Mouse (Mus musculus): ENCODE measurements around the gene Srms. TPM values are rescaled to one million over a fixed set of nuclear protein-coding genes. Genes with fewer than 3 reads are reported as not detected.

Srms gene
- 1 to 10 TPM in 1 of 2 experiments, under 1 TPM in 1; 0.61 to 1.1 TPM for polyA plus RNA-seq (2017; shearing (Covaris generic))

GRCm38 (mm10) chr2:181213021-181213445, at the start of gene Srms:
Srms (minus strand) TSS chr2:181213185.

GRCm38 (mm10) chr2:181241602-181242313, 28.8 kb upstream of the Srms start, which contains the start of gene Helz2:
Helz2 (minus strand) TSS chr2:181242027.

GRCm38 (mm10) chr2:181219538-181220216, 6.7 kb upstream of the Srms start, which contains the start of gene Fndc11:
Fndc11 (plus strand) TSS chr2:181220013.

GRCm38 (mm10) chr2:181202422-181202821, 10.6 kb downstream of the Srms start, which contains the start of gene Ptk6:
Ptk6 (minus strand) TSS chr2:181202789.

GRCm38 (mm10) chr2:181187121-181188000, 25.6 kb downstream of the Srms start, which contains the start of gene Ppdpf:
Ppdpf (plus strand) TSS chr2:181187247.

GRCm38 (mm10) chr2:181156248-181157121, 56.5 kb downstream of the Srms start, which contains the start of gene Eef1a2:
Eef1a2 (minus strand) TSS chr2:181157014.

Other genes with a start within 250 kb of the Srms start
- gene Arfgap1, start 246.0 kb downstream of the Srms start, polyA plus RNA-seq (2017; shearing (Covaris generic)), result 10 to 100 TPM; 58.0 to 60.0 TPM
- under 1 TPM; 0.28 to 0.94 TPM for gene Col20a1, start 226.7 kb downstream of the Srms start, polyA plus RNA-seq (2017; shearing (Covaris generic))
- not detected for gene Chrna4, start 169.6 kb downstream of the Srms start, polyA plus RNA-seq (2017; shearing (Covaris generic))
- under 1 TPM; 0.07 to 0.31 TPM for gene Kcnq2, start 77.9 kb downstream of the Srms start, polyA plus RNA-seq (2017; shearing (Covaris generic))
- not detected for gene Eef1a2, start 56.2 kb downstream of the Srms start, polyA plus RNA-seq (2017; shearing (Covaris generic))
- gene Ppdpf, start 25.9 kb downstream of the Srms start, polyA plus RNA-seq (2017; shearing (Covaris generic)), result 100 to 1,000 TPM; 323 to 350 TPM
- under 1 TPM in 1 of 2 experiments, not detected in 1; 0.15 TPM for gene Ptk6, start 10.4 kb downstream of the Srms start, polyA plus RNA-seq (2017; shearing (Covaris generic))
- under 1 TPM; 0.34 to 0.95 TPM for gene Fndc11, start 6.8 kb upstream of the Srms start, polyA plus RNA-seq (2017; shearing (Covaris generic))
- 10 to 100 TPM; 13.5 to 25.3 TPM for gene Helz2, start 28.8 kb upstream of the Srms start, polyA plus RNA-seq (2017; shearing (Covaris generic))
- gene Gmeb2, start 74.8 kb upstream of the Srms start, polyA plus RNA-seq (2017; shearing (Covaris generic)), result 10 to 100 TPM; 21.0 to 21.7 TPM
- not detected for gene Stmn3, start 101.3 kb upstream of the Srms start, polyA plus RNA-seq (2017; shearing (Covaris generic))
- 10 to 100 TPM; 27.0 to 40.5 TPM for gene Rtel1, start 106.6 kb upstream of the Srms start, polyA plus RNA-seq (2017; shearing (Covaris generic))
- gene Zgpat, start 151.7 kb upstream of the Srms start, polyA plus RNA-seq (2017; shearing (Covaris generic)), result 10 to 100 TPM; 65.8 to 79.5 TPM
- 100 to 1,000 TPM; 119 TPM for gene Arfrp1, start 152.2 kb upstream of the Srms start, polyA plus RNA-seq (2017; shearing (Covaris generic))
- gene Lime1, start 166.9 kb upstream of the Srms start, polyA plus RNA-seq (2017; shearing (Covaris generic)), result 100 to 1,000 TPM; 372 to 468 TPM
- gene Zbtb46, start 246.2 kb upstream of the Srms start, polyA plus RNA-seq (2017; shearing (Covaris generic)), result 1 to 10 TPM in 1 of 2 experiments, under 1 TPM in 1; 0.96 to 2.5 TPM

Measured in activated CD4-positive, CD25-positive, alpha-beta regulatory T cell (primary cell).